Mouse (Mus musculus): ENCODE measurements around the gene Rassf5.
A peak's percentile ranks its signal among the peaks of the same experiment; 100 is the strongest.

Rassf5 gene

DNA sequence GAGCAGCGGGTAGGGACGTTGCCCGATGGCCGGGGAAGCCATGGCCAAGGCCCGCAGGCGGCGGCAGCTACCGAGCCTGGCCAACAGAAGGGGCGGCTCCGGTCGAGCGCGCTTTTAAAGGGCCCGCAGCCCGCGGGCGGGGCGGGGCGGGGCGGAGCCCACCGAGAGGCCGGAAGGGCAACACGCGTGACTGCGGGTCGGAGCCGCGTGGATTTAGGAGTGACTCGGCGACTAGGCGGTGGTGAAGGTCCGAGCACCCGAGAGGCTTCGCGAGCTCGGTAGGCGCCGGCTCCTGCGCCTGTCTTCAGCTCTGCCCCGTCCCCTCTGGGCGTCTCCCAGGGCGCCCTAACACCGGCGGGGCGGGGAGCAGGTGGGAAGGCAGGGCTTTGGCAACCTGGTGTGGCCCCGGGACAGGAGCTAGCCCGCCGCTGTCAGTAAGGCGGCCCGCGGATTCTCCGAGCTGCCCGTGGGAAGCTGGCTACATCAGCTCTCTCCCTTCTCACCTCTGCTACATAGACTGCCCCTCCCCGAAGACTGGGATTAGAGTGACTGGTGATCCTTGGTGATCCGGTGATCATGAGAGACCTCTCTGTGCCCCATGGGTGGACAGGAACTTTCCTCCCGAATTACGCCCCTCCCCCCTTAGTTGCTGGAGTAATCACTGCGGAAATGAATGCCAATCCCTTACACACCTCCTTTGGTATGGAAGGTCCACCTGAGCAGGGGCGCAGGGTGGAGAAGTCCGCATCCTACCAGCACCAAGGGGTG, at the start of gene Rassf5:
Gene Rassf5 (minus strand): TSS at position 170 of the 768 bp plus-strand sequence.
- DNase-seq = peak; percentile 86

DNA sequence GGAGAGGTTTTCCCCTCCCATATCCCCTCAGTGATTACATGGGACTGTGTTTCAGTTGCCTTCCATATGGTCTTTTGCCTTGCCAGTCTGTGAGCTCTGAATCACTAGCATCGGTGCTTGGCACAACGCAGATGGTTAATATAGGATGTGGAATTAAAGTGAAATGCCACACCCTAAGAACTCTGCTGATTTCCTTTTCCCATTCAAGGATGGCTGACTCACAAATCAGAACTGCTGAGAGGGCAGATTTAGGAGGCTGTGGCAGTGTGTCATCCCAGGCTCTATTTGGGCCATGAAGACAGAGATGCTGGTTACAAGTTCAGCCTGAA, 48.8 kb upstream of the Rassf5 start:
- DNase-seq = no peak

DNA sequence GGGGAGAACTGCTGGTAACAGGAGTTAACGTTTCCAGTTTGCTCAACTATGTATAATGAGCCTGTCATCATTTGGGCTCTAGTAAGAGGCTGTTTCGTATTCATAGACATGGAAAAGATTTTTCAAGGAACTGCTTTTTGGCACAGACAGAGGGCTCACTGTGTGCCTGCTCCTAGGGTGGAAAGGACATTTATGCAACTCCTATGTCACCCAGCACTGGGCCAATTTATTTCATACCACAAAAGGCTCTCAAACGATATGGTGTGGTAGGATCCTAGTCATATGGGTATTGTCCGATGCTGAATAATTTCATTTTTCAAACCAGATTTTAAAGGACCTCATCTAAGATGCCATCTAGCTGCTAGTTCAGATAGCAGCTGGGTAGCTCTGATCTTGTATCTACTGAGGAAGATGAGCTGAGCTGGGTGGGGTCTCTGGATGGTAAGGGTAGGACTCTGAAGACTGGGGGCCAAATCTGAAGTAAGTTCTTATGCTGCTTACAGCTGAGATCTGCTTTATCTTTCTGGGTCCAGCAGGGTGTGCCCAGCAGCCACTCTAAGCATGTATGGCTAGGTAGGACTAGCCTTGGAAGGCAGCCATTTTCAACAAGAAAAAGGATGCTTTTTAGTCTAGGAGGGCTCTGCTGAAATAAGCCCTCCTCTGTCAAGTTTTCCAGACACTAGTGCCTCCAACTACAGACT, 48.3 kb upstream of the Rassf5 start:
- DNase-seq = no peak

DNA sequence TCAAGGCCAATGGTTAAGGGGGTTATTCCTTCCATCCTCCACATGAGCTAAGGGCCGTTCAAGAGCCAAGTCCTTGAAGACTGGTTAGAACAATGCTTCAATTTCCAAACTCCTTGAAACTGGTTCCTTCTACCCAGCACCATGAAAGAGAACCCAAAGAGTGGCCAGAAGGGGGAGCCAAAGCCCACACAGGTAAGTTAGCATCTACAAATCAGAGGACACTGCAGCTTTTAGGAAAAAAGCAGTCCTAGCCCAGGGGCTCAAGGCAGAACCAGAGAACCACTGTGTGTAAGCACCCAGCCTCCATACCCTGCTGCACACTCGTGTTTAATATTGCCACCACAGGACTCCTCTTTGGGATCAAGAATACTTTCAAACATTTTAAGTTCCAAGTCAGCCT, 45.6 kb upstream of the Rassf5 start:
- DNase-seq = peak; percentile 71

GRCm38 (mm10) chr1:131288938-131289337, 43.9 kb upstream of the Rassf5 start:
- DNase-seq = no peak

DNA sequence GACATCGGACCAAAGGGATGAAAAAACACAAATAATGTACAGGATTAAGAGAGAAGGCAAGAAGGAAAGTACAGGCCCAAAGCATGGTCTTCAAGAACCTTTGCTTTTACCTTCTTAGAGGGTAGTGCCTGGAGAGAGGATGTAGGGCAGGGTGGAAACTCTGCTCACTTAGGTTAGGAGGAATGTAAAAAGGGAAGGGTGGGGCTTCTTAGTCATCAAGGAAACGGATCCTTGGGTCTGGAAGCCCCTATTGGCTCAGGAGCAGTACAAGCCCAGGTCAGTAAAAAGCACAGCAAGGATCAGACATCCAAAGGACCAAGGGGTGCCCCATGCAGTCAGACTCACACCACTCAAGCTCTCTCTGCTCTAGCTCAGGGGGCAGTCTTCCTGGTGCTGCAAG, 42.2 kb upstream of the Rassf5 start:
- no peak for DNase-seq

DNA sequence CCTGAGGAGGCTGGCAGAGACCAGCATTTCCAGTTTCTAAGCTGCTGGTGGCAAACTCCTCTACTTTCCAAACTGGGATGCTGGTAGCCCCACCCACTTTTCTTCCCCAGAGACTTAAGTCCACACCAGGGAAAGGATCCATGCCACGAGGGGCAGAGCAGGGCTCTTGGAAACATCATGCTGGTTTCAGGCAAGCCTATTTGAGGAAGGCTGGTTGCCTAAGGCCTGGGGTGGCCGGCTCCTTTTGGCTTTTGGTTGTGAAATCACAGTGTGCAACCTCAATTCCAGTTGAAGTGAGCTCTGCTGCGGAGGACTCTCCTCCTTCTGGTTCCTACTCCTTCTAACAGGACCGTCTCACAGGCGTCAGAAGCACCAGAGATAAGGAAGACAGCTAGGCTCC, 41.7 kb upstream of the Rassf5 start:
- DNase-seq = no peak

DNA sequence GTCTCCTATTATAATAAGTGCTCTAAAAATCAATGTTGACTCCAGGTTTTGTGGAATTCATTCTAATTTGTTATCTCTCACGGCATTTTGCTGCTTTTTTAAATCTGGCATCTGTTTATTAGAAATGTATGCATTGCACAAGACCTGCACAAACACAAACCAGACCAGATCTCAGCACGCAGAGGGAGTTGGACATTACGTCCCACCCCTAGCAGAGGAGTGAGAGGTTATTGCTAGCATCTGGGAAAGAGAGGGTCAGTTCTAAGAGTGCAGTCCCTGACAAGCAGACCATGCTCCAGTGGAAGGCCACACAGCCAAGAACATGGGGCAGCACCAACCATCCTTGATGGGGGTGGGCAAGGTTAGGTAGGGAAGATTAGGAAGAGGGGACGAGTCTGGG, 39.6 kb upstream of the Rassf5 start:
- DNase-seq = no peak

DNA sequence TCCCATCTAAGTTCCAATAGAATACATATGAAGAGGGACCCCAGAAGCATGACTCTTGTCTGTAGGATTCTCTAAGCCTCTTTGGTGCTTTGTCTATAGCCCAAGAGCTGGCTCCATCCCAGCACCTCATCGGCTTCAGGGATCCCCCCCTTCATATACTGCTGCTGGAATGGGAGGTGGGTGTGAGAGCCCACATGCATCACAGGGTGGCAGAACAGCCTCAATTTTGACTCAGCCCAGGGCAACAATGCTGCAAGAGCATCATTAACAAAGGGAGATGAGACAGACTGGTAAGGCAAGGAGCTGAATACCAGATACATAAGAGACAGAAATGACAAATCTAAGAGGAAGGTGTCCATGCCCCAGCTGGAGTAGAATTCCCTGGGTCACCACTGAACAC, 39.1 kb upstream of the Rassf5 start:
- DNase-seq = no peak

- no peak for DNase-seq
Measured at GRCm38 (mm10) chr1:131281731-131282130, 36.7 kb upstream of the Rassf5 start.

DNA sequence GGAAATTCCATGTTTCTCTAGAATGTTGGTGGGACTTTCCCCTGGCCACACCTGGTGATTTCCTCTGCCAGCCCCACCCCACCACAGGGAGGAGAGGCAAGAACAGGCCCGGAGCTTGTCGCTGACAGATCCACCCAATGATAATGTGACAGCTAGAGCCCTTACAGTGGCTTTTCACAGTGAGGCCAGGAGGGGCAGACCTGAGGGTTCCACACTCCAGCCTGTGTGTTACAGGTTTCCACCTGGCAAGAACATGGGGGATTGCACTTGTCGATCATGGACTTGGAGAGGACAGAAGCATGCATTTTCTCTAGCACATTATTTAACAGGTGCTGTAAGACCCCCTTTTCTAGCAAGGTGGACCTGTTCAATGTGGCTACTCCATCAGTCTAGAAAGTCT, 35.2 kb upstream of the Rassf5 start:
- DNase-seq = no peak

DNA sequence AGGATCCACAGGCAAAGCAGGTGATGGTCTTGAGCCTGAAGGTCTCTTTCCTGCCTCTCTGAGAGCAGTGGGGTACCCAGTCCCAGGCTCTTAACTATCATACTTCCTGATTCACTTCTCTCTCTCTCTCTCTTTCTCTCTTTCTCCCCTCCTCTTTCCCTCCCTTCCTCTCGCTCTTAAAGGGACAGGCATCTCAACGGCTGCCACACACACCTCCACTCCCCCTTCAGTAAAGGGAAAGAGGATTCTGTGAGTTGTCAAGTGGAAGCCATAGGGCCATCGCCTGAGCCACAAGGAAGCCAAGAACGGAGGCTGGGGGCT, 34.4 kb upstream of the Rassf5 start, which contains the start of gene Ikbke:
Gene Ikbke (minus strand): TSS at position 151 of the 321 bp plus-strand sequence.
- DNase-seq = no peak

DNA sequence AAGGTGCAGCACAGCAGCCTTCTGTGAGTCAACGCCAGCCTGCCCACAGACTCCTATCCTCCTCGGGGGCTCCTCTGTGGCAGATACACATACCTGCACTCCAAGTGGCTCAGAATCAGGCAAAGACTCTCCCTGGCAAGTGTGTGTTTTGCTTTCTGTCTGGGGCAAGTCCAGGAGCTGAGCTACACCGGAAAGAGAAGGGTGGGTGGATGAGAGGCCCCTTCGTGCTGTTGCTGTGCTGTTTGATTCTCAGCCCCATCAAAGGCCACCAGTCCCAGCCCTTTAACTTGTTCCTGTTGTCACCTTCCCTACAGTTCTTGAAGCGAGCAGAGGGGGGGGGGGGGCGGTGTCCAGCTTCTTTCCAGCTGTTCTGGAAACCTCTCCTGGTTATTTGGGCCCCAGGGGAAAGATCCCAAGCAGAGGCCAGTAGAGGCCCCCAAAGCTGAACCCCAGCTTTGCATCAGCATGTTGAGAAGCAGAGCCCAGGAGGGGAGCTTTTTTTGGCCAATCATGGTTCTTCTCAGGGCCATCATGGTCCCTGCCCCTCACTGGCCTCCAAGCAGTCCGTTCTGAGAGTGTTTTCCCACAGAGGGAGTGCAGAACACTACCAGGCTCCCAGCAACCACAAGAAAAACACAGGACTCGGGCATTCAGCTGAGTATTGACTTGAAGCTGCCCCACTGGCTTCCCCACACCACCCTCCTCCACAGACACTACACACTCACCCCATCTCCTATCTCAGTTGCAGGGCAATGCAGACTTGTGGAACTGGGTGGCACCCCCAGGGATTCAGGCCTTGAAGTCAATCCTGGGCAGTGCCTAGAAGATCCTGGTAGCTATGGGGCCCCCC, 33.8 kb upstream of the Rassf5 start:
- no peak for DNase-seq

DNA sequence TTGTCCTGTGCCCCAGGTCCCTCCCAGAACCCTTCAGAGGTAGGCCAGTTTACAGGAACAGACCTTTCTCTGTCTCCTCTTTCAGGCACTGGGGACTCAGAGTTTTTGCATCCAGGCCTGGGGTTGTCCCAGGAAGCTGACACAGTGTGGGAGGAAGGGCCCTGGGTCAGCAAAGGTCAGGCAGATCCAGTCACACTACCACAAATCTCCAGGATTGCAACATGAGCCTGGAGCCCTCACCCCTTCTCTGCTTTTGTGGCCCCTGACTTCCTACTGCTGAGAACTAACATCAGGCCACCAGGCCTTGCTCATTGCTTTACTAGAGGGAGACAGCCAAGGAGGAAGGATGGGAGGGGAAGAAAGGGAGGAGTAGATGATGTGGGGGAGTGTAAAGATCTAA, 31.8 kb upstream of the Rassf5 start:
- DNase-seq = peak; percentile 71

GRCm38 (mm10) chr1:131275577-131275976, 30.5 kb upstream of the Rassf5 start:
- no peak for DNase-seq

GRCm38 (mm10) chr1:131274725-131275539, 29.9 kb upstream of the Rassf5 start:
- DNase-seq = peak; percentile 66

DNA sequence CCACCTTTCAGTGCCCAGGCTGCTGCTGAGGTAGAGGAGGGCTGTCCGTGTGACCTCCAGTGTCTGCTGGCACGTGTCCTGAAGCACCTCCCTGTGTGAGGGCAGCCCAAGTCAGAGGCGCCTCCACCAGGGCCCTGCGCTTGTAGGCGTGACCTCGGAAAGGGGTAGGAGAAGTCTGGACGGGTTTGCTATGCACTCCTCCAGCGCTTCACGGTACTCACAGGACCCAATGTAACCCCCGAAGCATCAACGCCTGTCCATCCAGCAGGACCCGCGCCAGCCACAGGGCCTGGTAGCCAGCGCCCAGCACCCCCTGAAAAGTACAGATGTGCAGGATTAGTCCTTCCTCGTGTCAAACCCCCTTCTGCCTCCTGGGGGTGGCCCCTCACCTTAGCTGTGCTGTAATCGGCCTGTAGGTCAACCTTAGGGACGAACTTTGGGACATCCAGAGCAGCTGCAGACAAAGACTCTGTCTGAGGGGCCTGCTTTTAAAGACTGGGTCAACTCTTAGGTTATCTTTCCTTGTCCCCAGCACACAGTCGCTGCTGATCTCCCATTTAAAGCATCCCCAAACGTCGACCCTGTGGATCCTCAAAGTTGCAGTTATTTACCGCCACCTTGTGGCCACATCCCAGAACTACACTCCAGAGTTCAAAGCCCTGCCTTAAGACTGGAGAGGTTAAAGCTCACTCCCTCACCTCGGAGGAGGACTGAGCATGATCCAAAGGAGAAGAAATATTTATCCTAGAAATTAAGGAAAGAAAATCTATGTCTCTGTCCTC, 24.9 kb upstream of the Rassf5 start:
- DNase-seq = peak; percentile 75

DNA sequence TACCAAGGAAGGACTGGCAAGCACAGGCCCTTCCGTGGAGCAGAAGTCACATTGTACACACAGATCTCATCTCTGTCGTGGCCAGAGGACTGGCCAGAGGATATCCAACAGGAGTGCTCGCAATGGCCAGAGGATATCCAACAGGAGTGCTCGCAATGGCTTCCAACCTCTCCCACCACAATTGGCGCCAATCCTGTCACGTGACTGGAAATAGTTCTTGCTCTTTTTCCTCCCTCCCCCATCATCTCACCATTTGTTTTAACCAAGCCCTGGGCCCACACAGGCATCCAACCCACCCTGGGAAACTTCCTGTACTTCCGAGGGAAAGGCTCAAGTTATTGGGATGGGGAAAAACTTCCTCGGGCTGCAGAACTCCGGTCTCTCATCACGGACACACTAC, 23.7 kb upstream of the Rassf5 start:
- DNase-seq = no peak

GRCm38 (mm10) chr1:131263905-131264304, 18.8 kb upstream of the Rassf5 start:
- no peak for DNase-seq

DNA sequence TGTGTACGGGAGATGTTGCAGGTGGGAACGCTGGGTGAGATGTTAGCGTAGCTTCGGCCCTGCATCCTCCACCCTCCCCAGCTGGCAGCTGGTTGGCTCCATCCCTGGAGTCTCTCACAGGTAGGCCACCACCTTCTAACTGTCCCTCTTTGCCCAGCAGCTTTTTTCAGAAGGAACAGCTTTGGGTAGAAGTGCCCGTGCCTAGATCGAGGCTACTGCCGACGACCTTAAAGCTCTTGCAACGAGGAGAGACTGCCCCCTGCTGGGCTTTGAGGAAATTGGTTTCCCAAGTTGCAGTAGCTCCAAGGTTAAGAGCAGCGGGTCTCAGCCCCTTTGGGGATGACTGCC, 15.2 kb upstream of the Rassf5 start:
- peak; percentile 71 for DNase-seq

DNA sequence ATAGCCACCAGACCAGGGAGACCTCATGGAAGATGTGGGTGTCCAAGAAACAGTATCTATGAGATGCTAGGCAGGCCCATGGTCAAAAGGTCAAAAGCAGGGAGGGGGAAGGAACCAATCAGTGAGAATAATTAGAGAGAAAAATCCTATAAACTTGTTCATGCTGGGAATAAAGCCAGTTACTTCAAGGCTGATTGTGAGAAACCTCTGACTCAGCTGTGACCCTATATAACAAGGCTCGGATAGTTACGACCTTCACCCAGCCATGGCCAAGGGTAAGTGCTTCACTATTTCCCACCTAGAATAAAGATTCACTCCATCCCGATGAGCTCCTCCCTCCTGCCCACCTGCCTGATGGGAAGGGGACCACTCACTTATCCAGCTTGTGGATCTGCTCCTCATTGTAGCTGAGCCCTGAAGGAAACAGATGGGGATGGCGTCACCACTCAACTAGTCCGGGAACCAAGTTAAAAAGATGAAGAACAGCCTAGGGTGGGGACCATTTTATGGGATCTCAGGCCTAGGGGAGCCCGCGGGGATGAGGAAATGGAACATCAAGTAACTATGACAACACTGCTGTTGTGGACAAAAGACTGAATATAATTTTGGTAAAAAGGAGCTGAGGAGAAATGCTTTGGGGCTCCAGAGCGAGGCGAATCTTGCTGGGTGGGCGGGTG, 14.7 kb upstream of the Rassf5 start:
- no peak for DNase-seq

DNA sequence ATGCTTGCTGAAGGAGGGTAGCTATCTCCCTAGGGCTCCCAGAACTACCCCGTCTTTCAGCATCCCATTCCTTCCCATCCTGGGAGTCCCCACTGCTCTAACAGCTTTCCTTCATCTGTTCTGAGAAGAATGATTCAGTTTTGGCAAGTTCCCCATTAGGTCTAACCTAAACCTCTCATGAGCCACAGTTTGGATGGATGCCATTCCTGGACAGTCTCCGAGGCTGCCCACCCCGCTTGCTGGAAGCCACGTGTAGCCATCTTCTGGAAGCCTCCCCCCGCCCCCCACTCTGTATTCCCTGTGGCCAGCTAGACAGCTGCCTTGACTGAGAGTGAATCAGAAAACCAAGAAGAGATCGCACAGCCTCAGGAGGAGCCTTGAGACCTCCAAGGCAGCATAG, 12.2 kb upstream of the Rassf5 start:
- DNase-seq = no peak

Data from kidney, postnatal 14 days (tissue).